Mouse (Mus musculus) left cerebral cortex, postnatal 25 days (tissue): ENCODE results near the gene Gm20547. TPM values are rescaled to one million over a fixed set of nuclear protein-coding genes. Genes with fewer than 3 reads are reported as not detected.
"Not testable (repeated sequence)": the region's sequence is repeated elsewhere in the genome, so short reads cannot be mapped to it uniquely, and the experiment has no call there.

Source experiments
- DNase-seq, 2 experiments: peaks; one replicate each; pipeline ENCODE4 v3.0.0; 2022; ENCODE audit warnings: low spot score in 2 of 2, mixed read lengths in 1 of 2
- intact Hi-C: fragments of 180-260 bp; cut with DNase I; formaldehyde crosslinking; loops from one replicate; pipeline ENCODE4 v1.15.1; 2025
- microRNA-seq, 2 experiments: library from miRNA; unstranded; fragments of <30 nt; microRNA quantifications; one replicate each; pipeline ENCODE4 v1.2.0; 2022
- total RNA-seq, 2 experiments: library from RNA; stranded (reverse); gene quantifications; 2 replicates each; pipeline ENCODE4 v1.2.3; 2021

The Gm20547 gene
- total RNA-seq, 2 experiments from 2014 or later = not detected

- intact Hi-C loops = loop anchor here (5.0 kb wide), 1 partner anchor 163 kb away; no protein-coding TSS in a partner anchor
- no peak for DNase-seq
These were observed 66.9 kb downstream of the Gm20547 start for GRCm38 (mm10) chr17:34814818-34815370.

- peak in 1 of 2 experiments; percentile 22 for DNase-seq
These were observed 68.1 kb downstream of the Gm20547 start for GRCm38 (mm10) chr17:34813747-34814146.

GRCm38 (mm10) chr17:34811275-34811674 lies 70.6 kb downstream of the Gm20547 start:
- no peak for DNase-seq
- intact Hi-C loops = loop anchor here (5.0 kb wide), 1 partner anchor 159 kb away; no protein-coding TSS in a partner anchor

More at GRCm38 (mm10) chr17:34813747-34814146, 68.1 kb downstream of the Gm20547 start:
- intact Hi-C loops = loop anchor here (5.0 kb wide), 1 partner anchor 161 kb away; no protein-coding TSS in a partner anchor

- intact Hi-C loops = loop anchor here (5.0 kb wide), 1 partner anchor 159 kb away; no protein-coding TSS in a partner anchor
- DNase-seq = not testable (repeated sequence)
These were observed 71.0 kb downstream of the Gm20547 start for GRCm38 (mm10) chr17:34810811-34811210.

GRCm38 (mm10) chr17:34810411-34810810 lies 71.4 kb downstream of the Gm20547 start:
- not testable (repeated sequence) for DNase-seq
- intact Hi-C loops = loop anchor here (5.0 kb wide), 1 partner anchor 158 kb away; no protein-coding TSS in a partner anchor

GRCm38 (mm10) chr17:34808599-34809205 lies 73.1 kb downstream of the Gm20547 start:
- no peak for DNase-seq
- intact Hi-C loops = no loop called here

- intact Hi-C loops = no loop called here
These were observed 74.7 kb downstream of the Gm20547 start for GRCm38 (mm10) chr17:34807176-34807575.

More at GRCm38 (mm10) chr17:34807176-34807575, 74.7 kb downstream of the Gm20547 start:
- DNase-seq = no peak

Small RNAs within 50 kb of the gene (microRNA-seq; reads per million reads assigned to microRNA genes)
- gene Mir6970 = 0.50 to 3.4 reads per million in 2 experiments
- 2.4 to 4.0 reads per million in 2 experiments for gene Mir6971
- 0 reads per million in 2 experiments for gene Mir6972

Other genes with a start within 250 kb of the Gm20547 start
- gene Fkbpl, start 237.3 kb downstream of the Gm20547 start, total RNA-seq = 10 to 100 TPM; 12.0 to 17.0 TPM
- gene Atf6b, start 234.9 kb downstream of the Gm20547 start, total RNA-seq = 10 to 100 TPM; 72.7 to 72.8 TPM
- 1 to 10 TPM; 1.2 to 1.6 TPM for gene Tnxb, start 211.5 kb downstream of the Gm20547 start, total RNA-seq
- gene C4b, start 138.2 kb downstream of the Gm20547 start, total RNA-seq = 10 to 100 TPM in 1 of 2 experiments, 1 to 10 TPM in 1; 7.6 to 10.3 TPM
- gene Cyp21a1, start 77.5 kb downstream of the Gm20547 start, total RNA-seq = not detected
- 10 to 100 TPM; 52.2 to 57.6 TPM for gene Stk19, start 45.1 kb downstream of the Gm20547 start, total RNA-seq
- 10 to 100 TPM; 35.9 to 37.1 TPM for gene Dxo, start 45.0 kb downstream of the Gm20547 start, total RNA-seq
- 10 to 100 TPM; 64.0 to 65.9 TPM for gene Skiv2l, start 31.8 kb downstream of the Gm20547 start, total RNA-seq
- gene Nelfe, start 31.7 kb downstream of the Gm20547 start, total RNA-seq = 10 to 100 TPM; 30.9 to 37.9 TPM
- gene Cfb, start 19.5 kb downstream of the Gm20547 start, total RNA-seq = under 1 TPM in 1 of 2 experiments, not detected in 1; 0.30 TPM
- gene Zbtb12, start 2.6 kb downstream of the Gm20547 start, total RNA-seq = 1 to 10 TPM; 6.9 to 7.3 TPM
- 1 to 10 TPM; 1.5 to 3.6 TPM for gene C2, start 16.2 kb upstream of the Gm20547 start, total RNA-seq
- 100 to 1,000 TPM; 166 to 167 TPM for gene Ehmt2, start 16.4 kb upstream of the Gm20547 start, total RNA-seq
- gene Slc44a4, start 32.4 kb upstream of the Gm20547 start, total RNA-seq = under 1 TPM; 0.55 to 0.66 TPM
- 10 to 100 TPM; 42.9 to 44.0 TPM for gene Neu1, start 49.2 kb upstream of the Gm20547 start, total RNA-seq
- 10 to 100 TPM in 1 of 2 experiments, 1 to 10 TPM in 1; 9.9 to 15.0 TPM for gene Hspa1b, start 77.2 kb upstream of the Gm20547 start, total RNA-seq
- not detected for gene Gm20481, start 87.9 kb upstream of the Gm20547 start, total RNA-seq
- 10 to 100 TPM; 10.8 to 12.6 TPM for gene Hspa1a, start 90.1 kb upstream of the Gm20547 start, total RNA-seq
- under 1 TPM; 0.27 to 0.34 TPM for gene Hspa1l, start 90.7 kb upstream of the Gm20547 start, total RNA-seq
- 10 to 100 TPM; 17.3 to 18.0 TPM for gene Lsm2, start 99.8 kb upstream of the Gm20547 start, total RNA-seq
- gene Vars, start 118.9 kb upstream of the Gm20547 start, total RNA-seq = 10 to 100 TPM; 38.0 to 44.7 TPM
- gene Vwa7, start 134.5 kb upstream of the Gm20547 start, total RNA-seq = under 1 TPM; 0.30 to 0.37 TPM
- under 1 TPM; 0.60 to 0.83 TPM for gene Sapcd1, start 146.0 kb upstream of the Gm20547 start, total RNA-seq
- under 1 TPM; 0.76 to 0.96 TPM for gene Msh5, start 164.7 kb upstream of the Gm20547 start, total RNA-seq
- gene Clic1, start 167.9 kb upstream of the Gm20547 start, total RNA-seq = 10 to 100 TPM in 1 of 2 experiments, 1 to 10 TPM in 1; 9.9 to 11.6 TPM
- gene Ddah2, start 177.0 kb upstream of the Gm20547 start, total RNA-seq = 10 to 100 TPM; 12.1 to 12.5 TPM
- not detected for gene Ly6g6c, start 183.3 kb upstream of the Gm20547 start, total RNA-seq
- gene Mpig6b, start 184.1 kb upstream of the Gm20547 start, total RNA-seq = not detected
- gene Ly6g6e, start 194.9 kb upstream of the Gm20547 start, total RNA-seq = 1 to 10 TPM; 2.4 to 2.7 TPM
- 1 to 10 TPM in 1 of 2 experiments, under 1 TPM in 1; 0.69 to 1.9 TPM for gene Ly6g6d, start 196.0 kb upstream of the Gm20547 start, total RNA-seq
- gene Ly6g6f, start 203.6 kb upstream of the Gm20547 start, total RNA-seq = not detected
- 100 to 1,000 TPM; 107 to 109 TPM for gene Abhd16a, start 207.2 kb upstream of the Gm20547 start, total RNA-seq
- gene Ly6g5c, start 226.2 kb upstream of the Gm20547 start, total RNA-seq = not detected
- under 1 TPM; 0.69 to 0.94 TPM for gene Ly6g5b, start 233.4 kb upstream of the Gm20547 start, total RNA-seq
- 10 to 100 TPM; 13.1 to 15.2 TPM for gene Gpank1, start 239.4 kb upstream of the Gm20547 start, total RNA-seq
- gene Csnk2b, start 240.0 kb upstream of the Gm20547 start, total RNA-seq = 100 to 1,000 TPM; 183 to 185 TPM
- 10 to 100 TPM; 24.1 to 29.8 TPM for gene D17H6S53E, start 244.3 kb upstream of the Gm20547 start, total RNA-seq